Mouse (Mus musculus): ENCODE measurements around the gene Dennd1a. TPM values are rescaled to one million over a fixed set of nuclear protein-coding genes. Genes with fewer than 3 reads are reported as not detected.

The Dennd1a gene
- polyA plus RNA-seq, 1 experiment from 2014 or later: 8.6 TPM

DNA sequence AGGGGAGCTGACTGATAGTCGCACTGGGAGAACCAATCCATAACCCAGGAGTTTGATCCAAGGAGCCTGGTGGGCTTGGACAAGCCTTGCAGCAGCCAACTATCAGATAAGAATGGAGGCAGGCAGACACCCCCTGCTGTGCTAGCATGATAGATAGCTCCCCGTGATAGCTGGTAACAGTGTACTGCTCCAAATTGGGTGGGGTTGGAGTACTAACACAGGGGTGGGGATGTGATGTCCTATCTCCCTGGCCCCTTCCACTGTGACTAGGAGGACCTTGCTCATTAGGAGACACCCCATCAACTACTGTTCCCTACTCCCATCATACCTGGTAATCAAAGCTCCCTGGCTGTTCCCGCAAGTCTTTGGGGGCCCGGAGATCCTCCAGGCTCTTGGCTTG, 485.5 kb downstream of the Dennd1a start:
- H3K4me3 ChIP-seq (ENCODE audit: low read depth, low read length): no peak overlapping the region
- H3K27ac ChIP-seq (replicated peaks; ENCODE audit: low read depth, low read length): no peak overlapping the region
- H3K9me3 ChIP-seq (replicated peaks; ENCODE audit: control insufficient read depth, low read length): no peaks in the 10 kb centered on the region
- no peaks in the 10 kb centered on the region for H3K4me1 ChIP-seq (ENCODE audit: control insufficient read depth, insufficient read depth, low read length)
- no peak overlapping the region for H3K9ac ChIP-seq (replicated peaks; ENCODE audit: low read length)
- H3K27me3 ChIP-seq (ENCODE audit: control insufficient read depth, insufficient read depth, low read length): no peaks in the 10 kb centered on the region
- DNase-seq (ENCODE audit: low spot score) (no peak), ATAC-seq (replicated peaks; ENCODE audit: insufficient number of reproducible peaks, low FRiP score, low TSS enrichment, low read depth) (no peak)
- no peaks in the 10 kb centered on the region for H3K36me3 ChIP-seq (replicated peaks; ENCODE audit: control insufficient read depth, insufficient read depth, low read depth, low read length)
- H3K4me2 ChIP-seq (ENCODE audit: low read depth, low read length): no peak overlapping the region
- 92% methylated on average over 4 of the region's 4 CpGs for WGBS

DNA sequence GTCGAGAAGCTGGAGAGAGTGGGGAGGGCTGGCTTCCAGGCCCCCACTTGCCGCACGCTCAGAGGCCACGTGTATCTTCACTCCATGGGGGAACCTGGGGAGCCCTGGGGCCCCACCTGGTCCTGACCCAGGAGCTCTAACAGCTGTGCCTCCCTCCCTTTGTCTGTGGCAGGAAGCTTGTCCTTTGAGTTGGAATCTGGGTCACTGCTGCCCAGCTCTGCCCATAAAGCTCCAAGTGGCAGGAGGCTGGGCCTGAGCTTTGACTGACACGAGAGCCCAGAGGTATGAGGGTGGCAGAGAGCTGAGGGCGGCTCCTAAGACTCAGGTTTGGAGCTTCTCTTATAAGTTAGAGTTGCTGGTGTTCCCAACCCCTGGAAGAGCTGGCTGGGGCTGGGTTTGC, 488.1 kb downstream of the Dennd1a start:
- Histone ChIP-seq H3K4me2 (ENCODE audit: low read depth, low read length) (no peak overlapping the region), H3K27me3 (ENCODE audit: control insufficient read depth, insufficient read depth, low read length) (0 out of 2 replicates have a peak, but pooled peaks cover 4% of the 10 kb centered on the region), H3K27ac (replicated peaks; ENCODE audit: low read depth, low read length) (no peak overlapping the region), H3K4me3 (ENCODE audit: low read depth, low read length) (no peak overlapping the region), H3K9ac (replicated peaks; ENCODE audit: low read length) (no peak overlapping the region), H3K4me1 (ENCODE audit: control insufficient read depth, insufficient read depth, low read length) (no peaks in the 10 kb centered on the region), H3K36me3 (replicated peaks; ENCODE audit: control insufficient read depth, insufficient read depth, low read depth, low read length) (no peaks in the 10 kb centered on the region), H3K9me3 (replicated peaks; ENCODE audit: control insufficient read depth, low read length) (no peaks in the 10 kb centered on the region)
- WGBS: 63% methylated on average over 6 of the region's 6 CpGs
- DNase-seq (ENCODE audit: low spot score): no peak
- ATAC-seq (replicated peaks; ENCODE audit: insufficient number of reproducible peaks, low FRiP score, low TSS enrichment, low read depth): no peak

DNA sequence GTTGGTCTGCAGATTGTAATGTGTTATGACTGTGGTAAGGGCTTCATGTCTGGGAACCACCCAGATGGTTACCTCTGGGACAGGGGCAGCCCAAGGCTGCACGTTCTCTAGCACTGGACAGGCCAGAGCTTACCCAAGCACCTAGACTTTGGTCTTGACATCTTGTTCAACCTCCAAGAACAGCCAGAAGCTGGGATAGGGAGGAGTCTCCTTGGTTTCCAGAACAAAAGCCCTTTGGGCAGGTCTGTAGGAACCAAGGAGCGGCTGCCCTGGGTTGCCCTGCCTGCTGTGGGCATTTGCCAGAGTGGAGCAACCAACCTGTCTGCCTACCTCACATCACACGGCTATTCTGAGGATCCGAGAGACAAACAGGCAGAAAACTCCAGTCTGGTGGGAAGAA, 490.1 kb downstream of the Dennd1a start:
- H3K27ac ChIP-seq (replicated peaks; ENCODE audit: low read depth, low read length): no peak overlapping the region

GRCm38 (mm10) chr2:37796021-37796420, 491.2 kb downstream of the Dennd1a start:
- 52% methylated on average over 1 of the region's 1 CpGs for WGBS
- peaks cover 25% of the 10 kb centered on the region for H3K27me3 ChIP-seq (ENCODE audit: control insufficient read depth, insufficient read depth, low read length)

More for the DNA sequence above, 490.1 kb downstream of the Dennd1a start:
- DNase-seq (ENCODE audit: low spot score): no peak
- no peak overlapping the region for H3K4me3 ChIP-seq (ENCODE audit: low read depth, low read length)
- H3K27me3 ChIP-seq (ENCODE audit: control insufficient read depth, insufficient read depth, low read length): peaks cover 22% of the 10 kb centered on the region
- H3K9me3 ChIP-seq (replicated peaks; ENCODE audit: control insufficient read depth, low read length): no peaks in the 10 kb centered on the region
- no peak overlapping the region for H3K4me2 ChIP-seq (ENCODE audit: low read depth, low read length)
- WGBS: 88% methylated on average over 4 of the region's 4 CpGs
- H3K9ac ChIP-seq (replicated peaks; ENCODE audit: low read length): no peak overlapping the region
- H3K36me3 ChIP-seq (replicated peaks; ENCODE audit: control insufficient read depth, insufficient read depth, low read depth, low read length): no peaks in the 10 kb centered on the region
- H3K4me1 ChIP-seq (ENCODE audit: control insufficient read depth, insufficient read depth, low read length): no peaks in the 10 kb centered on the region
- no peak for ATAC-seq (replicated peaks; ENCODE audit: insufficient number of reproducible peaks, low FRiP score, low TSS enrichment, low read depth)

GRCm38 (mm10) chr2:37791340-37791739, 495.9 kb downstream of the Dennd1a start:
- H3K9ac ChIP-seq (replicated peaks; ENCODE audit: low read length): no peak overlapping the region
- H3K4me3 ChIP-seq (ENCODE audit: low read depth, low read length): no peak overlapping the region
- peaks cover 28% of the 10 kb centered on the region for H3K27me3 ChIP-seq (ENCODE audit: control insufficient read depth, insufficient read depth, low read length)
- no peaks in the 10 kb centered on the region for H3K9me3 ChIP-seq (replicated peaks; ENCODE audit: control insufficient read depth, low read length)
- H3K36me3 ChIP-seq (replicated peaks; ENCODE audit: control insufficient read depth, insufficient read depth, low read depth, low read length): no peaks in the 10 kb centered on the region
- WGBS: 89% methylated on average over 4 of the region's 4 CpGs
- H3K27ac ChIP-seq (replicated peaks; ENCODE audit: low read depth, low read length): no peak overlapping the region
- no peak for DNase-seq (ENCODE audit: low spot score)
- no peak for ATAC-seq (replicated peaks; ENCODE audit: insufficient number of reproducible peaks, low FRiP score, low TSS enrichment, low read depth)
- no peak overlapping the region for H3K4me2 ChIP-seq (ENCODE audit: low read depth, low read length)
- no peaks in the 10 kb centered on the region; the same call in 1 of the 2 replicates for H3K4me1 ChIP-seq (ENCODE audit: control insufficient read depth, insufficient read depth, low read length)

More at GRCm38 (mm10) chr2:37796021-37796420, 491.2 kb downstream of the Dennd1a start:
- ATAC-seq (replicated peaks; ENCODE audit: insufficient number of reproducible peaks, low FRiP score, low TSS enrichment, low read depth) (no peak), DNase-seq (ENCODE audit: low spot score) (no peak)
- Histone ChIP-seq H3K4me1 (ENCODE audit: control insufficient read depth, insufficient read depth, low read length) (no peaks in the 10 kb centered on the region), H3K36me3 (replicated peaks; ENCODE audit: control insufficient read depth, insufficient read depth, low read depth, low read length) (no peaks in the 10 kb centered on the region), H3K4me2 (ENCODE audit: low read depth, low read length) (no peak overlapping the region), H3K27ac (replicated peaks; ENCODE audit: low read depth, low read length) (no peak overlapping the region), H3K9me3 (replicated peaks; ENCODE audit: control insufficient read depth, low read length) (no peaks in the 10 kb centered on the region), H3K4me3 (ENCODE audit: low read depth, low read length) (no peak overlapping the region), H3K9ac (replicated peaks; ENCODE audit: low read length) (no peak overlapping the region)

DNA sequence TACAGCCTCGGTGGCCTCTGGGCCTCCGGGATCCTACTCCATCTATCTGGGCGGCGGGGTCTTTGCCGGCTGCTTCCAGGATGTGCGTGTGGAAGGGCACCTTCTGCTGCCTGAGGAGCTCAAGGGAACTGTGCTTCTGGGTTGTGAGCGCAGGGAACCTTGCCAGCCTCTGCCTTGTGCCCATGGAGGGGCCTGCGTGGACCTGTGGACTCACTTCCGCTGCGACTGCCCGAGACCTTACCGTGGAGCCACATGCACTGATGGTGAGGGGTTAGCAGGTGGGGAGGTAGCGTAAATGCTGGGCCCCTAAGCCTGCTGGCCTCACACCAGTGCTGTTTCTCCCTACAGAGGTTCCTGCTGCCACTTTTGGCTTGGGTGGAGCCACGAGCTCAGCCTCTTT, 496.5 kb downstream of the Dennd1a start:
- Histone ChIP-seq H3K27me3 (ENCODE audit: control insufficient read depth, insufficient read depth, low read length) (peaks cover 32% of the 10 kb centered on the region), H3K4me3 (ENCODE audit: low read depth, low read length) (no peak overlapping the region), H3K4me2 (ENCODE audit: low read depth, low read length) (no peak overlapping the region), H3K9ac (replicated peaks; ENCODE audit: low read length) (no peak overlapping the region), H3K4me1 (ENCODE audit: control insufficient read depth, insufficient read depth, low read length) (no peaks in the 10 kb centered on the region; the same call in 1 of the 2 replicates), H3K27ac (replicated peaks; ENCODE audit: low read depth, low read length) (no peak overlapping the region), H3K9me3 (replicated peaks; ENCODE audit: control insufficient read depth, low read length) (no peaks in the 10 kb centered on the region), H3K36me3 (replicated peaks; ENCODE audit: control insufficient read depth, insufficient read depth, low read depth, low read length) (no peaks in the 10 kb centered on the region)
- ATAC-seq (replicated peaks; ENCODE audit: insufficient number of reproducible peaks, low FRiP score, low TSS enrichment, low read depth) (no peak), DNase-seq (ENCODE audit: low spot score) (no peak)
- 92% methylated on average over 14 of the region's 14 CpGs for WGBS

DNA sequence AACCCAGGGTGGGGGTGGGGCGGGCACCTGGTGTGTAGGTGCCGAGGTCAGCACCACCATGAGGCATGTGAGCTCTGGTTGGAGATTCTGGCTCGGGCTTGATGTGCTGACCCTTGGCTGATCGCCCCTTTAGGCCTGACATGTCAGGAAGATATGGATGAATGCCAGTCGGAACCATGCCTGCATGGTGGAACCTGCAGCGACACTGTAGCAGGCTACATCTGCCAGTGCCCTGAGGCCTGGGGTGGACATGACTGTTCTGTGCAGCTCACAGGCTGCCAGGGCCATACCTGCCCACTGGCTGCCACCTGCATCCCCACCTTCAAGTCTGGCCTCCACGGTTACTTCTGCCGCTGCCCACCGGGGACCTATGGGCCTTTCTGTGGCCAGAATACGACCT, 497.2 kb downstream of the Dennd1a start:
- no peak for DNase-seq (ENCODE audit: low spot score)
- Histone ChIP-seq H3K4me3 (ENCODE audit: low read depth, low read length) (no peak overlapping the region), H3K36me3 (replicated peaks; ENCODE audit: control insufficient read depth, insufficient read depth, low read depth, low read length) (no peaks in the 10 kb centered on the region), H3K27me3 (ENCODE audit: control insufficient read depth, insufficient read depth, low read length) (peaks cover 33% of the 10 kb centered on the region), H3K4me1 (ENCODE audit: control insufficient read depth, insufficient read depth, low read length) (no peaks in the 10 kb centered on the region; the same call in 1 of the 2 replicates), H3K9me3 (replicated peaks; ENCODE audit: control insufficient read depth, low read length) (no peaks in the 10 kb centered on the region), H3K9ac (replicated peaks; ENCODE audit: low read length) (no peak overlapping the region), H3K27ac (replicated peaks; ENCODE audit: low read depth, low read length) (no peak overlapping the region), H3K4me2 (ENCODE audit: low read depth, low read length) (no peak overlapping the region)
- no peak for ATAC-seq (replicated peaks; ENCODE audit: insufficient number of reproducible peaks, low FRiP score, low TSS enrichment, low read depth)
- WGBS: 90% methylated on average over 10 of the region's 10 CpGs

DNA sequence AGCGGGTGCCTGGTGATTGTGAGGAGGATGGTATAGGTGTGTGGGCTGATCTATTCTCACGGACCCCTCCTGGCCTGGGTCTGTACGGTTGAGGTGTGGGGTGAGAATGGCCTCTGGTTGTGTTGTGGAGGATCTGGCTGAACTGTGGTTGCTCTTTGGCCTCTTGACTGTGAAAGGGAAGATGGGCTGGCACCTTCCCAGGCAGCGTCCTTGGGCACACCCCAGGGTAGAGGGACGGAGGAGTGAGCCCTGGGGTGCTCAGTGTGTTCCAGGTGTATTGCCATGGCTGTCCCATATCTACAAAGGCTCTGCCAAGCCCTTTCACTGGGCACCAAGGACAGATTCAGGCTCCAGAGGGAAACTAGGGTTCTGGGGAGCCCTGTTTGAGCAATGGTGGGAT, 498.2 kb downstream of the Dennd1a start:
- H3K4me2 ChIP-seq (ENCODE audit: low read depth, low read length): no peak overlapping the region
- no peak overlapping the region for H3K27ac ChIP-seq (replicated peaks; ENCODE audit: low read depth, low read length)
- H3K36me3 ChIP-seq (replicated peaks; ENCODE audit: control insufficient read depth, insufficient read depth, low read depth, low read length): no peaks in the 10 kb centered on the region
- H3K4me3 ChIP-seq (ENCODE audit: low read depth, low read length): no peak overlapping the region
- ATAC-seq (replicated peaks; ENCODE audit: insufficient number of reproducible peaks, low FRiP score, low TSS enrichment, low read depth) (no peak), DNase-seq (ENCODE audit: low spot score) (no peak)
- no peaks in the 10 kb centered on the region for H3K9me3 ChIP-seq (replicated peaks; ENCODE audit: control insufficient read depth, low read length)
- 85% methylated on average over 5 of the region's 5 CpGs for WGBS
- H3K9ac ChIP-seq (replicated peaks; ENCODE audit: low read length): no peak overlapping the region
- peaks cover 28% of the 10 kb centered on the region for H3K27me3 ChIP-seq (ENCODE audit: control insufficient read depth, insufficient read depth, low read length)
- H3K4me1 ChIP-seq (ENCODE audit: control insufficient read depth, insufficient read depth, low read length): no peaks in the 10 kb centered on the region; the same call in 1 of the 2 replicates

All from embryonic facial prominence, embryonic 11.5 days (tissue).